Mouse (Mus musculus): ENCODE measurements around the gene Cep162. TPM values are rescaled to one million over a fixed set of nuclear protein-coding genes. Genes with fewer than 3 reads are reported as not detected.

Cep162 gene
- 17.1 and 18.3 TPM in 2 replicates for total RNA-seq (2017)

DNA sequence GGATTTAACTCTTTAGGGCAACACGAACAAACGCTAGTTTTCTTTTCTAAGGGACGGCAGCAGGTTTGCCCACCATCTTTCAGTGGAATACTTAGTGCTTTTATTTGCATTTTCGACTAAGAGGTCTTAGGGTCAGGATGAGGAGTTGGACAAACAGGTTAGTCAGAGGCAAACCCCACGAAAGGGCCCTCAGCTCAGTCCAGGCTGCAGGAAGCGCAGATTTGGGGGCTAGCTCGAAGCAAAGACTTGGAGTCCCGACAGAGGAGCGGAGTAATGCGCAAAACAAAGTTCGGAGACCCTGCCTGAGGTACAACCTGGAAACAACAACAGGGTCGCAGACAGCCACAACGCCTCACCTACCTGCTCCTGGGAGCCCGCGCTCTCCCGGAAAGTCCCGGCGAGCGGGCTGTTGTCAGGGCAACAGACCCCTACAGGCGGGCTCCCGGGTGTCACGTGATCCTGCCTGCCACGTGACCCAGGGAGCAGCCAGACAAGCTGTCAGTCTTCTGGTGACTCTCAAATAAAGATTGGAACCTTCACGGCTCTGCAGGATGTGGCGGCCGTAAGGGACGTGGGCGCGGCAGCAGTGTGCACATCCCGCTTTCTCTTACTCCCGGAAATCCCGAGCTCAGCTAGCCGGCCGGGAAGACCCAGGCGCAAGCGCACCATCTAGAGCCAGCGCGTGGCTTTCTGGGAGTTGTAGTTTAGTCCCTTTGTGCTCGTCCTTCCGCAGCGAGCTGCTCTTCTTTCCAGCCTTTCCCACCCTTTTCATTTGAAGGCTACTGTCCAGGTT lies at the start of gene Cep162:
Cep162 (minus strand) TSS at position 634 of the 793 bp plus-strand sequence.
- peak; percentile 99 for ATAC-seq (replicated peaks; ENCODE audit: low read depth, poor library complexity, severe bottlenecking)

DNA sequence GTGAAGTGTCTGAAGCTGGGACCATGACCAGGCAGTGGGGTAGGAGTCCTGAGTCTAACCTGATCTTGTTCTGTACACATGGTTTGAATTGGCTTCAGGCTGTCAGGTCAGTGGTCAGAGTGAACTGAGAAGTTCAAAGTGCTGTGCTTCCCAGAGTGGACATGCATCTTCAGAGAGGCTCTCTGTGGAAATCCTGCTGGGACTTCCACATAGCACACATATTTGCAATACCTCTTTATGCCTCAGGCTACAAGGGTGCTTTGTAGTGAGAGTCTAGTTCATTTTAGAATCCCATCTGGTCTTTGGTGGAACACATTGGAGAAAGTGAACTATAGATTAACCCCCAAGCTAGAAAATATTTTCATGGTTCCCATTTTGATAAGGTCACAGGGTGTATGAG lies 47.9 kb upstream of the Cep162 start:
- no peak for ATAC-seq (replicated peaks; ENCODE audit: low read depth, poor library complexity, severe bottlenecking)

DNA sequence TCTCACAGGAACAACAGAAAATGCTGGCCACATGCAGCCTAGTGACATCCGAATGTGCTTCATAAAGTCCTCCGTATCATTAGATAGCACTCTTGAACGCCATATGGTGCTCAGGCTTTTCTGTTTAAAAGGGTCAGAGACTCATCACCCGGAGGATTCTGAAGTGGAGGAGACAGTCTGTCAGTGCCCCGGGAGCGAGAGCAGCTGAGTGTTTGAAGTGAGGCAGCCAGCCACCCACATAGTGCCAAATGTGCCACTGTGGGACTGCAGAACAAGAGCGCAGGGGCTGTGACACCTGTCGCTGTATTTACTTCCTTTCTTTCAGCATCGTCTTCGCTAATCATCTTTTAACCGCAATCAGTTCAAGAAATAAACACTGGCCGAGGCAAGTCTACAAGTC lies 43.6 kb upstream of the Cep162 start:
- ATAC-seq (replicated peaks; ENCODE audit: low read depth, poor library complexity, severe bottlenecking): no peak

DNA sequence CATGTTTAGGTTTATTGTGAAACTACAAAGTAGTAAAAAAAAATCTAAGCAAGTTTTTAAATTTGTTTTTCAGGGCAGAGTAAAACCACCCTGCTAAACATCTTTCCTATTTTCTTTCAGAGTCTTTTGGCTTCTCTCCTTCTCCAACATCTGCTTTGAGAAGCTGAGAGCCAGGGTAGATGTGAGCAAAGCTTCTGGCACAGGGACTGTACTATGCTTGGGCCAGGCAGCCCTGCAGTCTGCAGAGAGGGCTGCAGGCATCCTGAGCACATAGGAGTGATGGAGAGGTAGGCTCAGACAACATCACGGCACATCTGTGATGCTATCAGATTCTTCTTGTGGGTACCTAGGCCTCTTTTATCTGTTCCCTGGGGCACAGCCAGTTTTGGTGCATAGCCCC lies 42.2 kb upstream of the Cep162 start:
- ATAC-seq (replicated peaks; ENCODE audit: low read depth, poor library complexity, severe bottlenecking): no peak

DNA sequence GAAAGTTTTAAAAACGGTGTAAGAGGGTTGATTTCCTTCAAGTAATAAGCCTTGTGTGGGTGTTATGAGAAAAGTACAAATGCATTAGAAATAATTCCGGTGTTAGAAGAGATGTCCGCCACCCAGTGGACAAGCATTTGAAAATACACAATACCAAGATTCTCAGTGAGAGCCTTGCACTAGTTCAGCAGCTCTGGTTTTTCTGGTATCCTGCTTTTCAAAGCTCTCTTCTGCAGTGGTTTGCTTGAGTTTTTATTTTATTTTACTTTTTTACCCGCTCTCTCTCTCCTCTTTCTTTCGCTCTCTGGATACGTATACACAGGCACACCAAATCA lies 327 bp upstream of the Cep162 start:
- ATAC-seq (replicated peaks; ENCODE audit: low read depth, poor library complexity, severe bottlenecking): peak; percentile 81

DNA sequence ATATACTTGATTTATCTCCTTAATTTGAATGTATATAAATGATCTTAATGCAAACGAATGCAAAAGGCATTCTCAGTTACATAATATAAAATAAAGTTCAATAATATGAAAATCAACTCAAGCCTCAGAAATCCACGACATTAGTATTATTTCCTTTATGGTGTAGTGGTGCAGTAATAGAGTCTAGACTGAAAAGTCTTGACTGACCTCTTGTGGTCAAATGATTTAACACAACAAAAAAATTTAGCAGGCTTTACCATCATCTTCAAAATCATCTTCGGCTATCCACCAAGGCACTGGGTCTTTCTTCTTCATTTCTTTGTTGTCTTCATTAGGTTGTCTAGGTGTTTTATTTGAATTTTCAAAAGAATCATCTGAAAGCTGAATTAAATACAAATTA lies 7.2 kb downstream of the Cep162 start:
- peak; percentile 77 for ATAC-seq (replicated peaks; ENCODE audit: low read depth, poor library complexity, severe bottlenecking)

DNA sequence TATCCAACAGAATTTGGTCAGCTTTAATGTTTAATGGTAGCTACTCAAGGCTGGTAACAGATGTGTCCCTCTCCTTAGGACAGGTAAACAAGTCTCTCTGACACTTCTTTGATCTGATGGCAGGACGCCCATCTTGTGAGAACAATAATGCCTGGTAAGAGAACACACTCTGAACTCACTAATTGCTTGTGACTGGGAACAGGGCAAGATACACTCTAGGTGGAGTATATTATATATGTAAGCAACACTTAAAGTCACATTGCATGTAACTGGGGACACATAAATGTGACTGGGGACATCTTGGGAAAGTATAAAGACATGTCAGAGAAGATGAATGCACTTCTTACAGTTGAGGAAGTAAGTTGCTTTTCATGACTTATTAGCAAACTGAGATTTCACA lies 7.7 kb downstream of the Cep162 start:
- no peak for ATAC-seq (replicated peaks; ENCODE audit: low read depth, poor library complexity, severe bottlenecking)

DNA sequence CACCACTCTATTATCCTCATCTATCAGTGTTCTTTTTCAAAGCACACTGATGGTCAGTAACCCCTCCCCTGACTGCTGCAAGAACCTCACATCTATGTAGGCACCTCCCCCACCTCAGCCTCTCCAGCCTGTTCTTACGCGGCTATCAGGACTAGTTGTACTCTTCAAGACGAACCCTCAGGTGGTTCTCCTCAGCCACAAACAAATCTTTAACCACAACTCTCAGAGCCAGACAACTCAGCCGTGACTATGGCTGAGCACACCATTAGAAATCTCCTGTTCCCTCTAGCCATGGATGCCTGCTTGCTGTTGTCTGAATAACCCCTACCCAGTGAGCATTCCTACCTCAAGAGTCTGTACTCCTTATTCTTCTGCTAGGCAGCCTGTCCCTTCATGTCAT lies 42.1 kb downstream of the Cep162 start:
- no peak for ATAC-seq (replicated peaks; ENCODE audit: low read depth, poor library complexity, severe bottlenecking)

DNA sequence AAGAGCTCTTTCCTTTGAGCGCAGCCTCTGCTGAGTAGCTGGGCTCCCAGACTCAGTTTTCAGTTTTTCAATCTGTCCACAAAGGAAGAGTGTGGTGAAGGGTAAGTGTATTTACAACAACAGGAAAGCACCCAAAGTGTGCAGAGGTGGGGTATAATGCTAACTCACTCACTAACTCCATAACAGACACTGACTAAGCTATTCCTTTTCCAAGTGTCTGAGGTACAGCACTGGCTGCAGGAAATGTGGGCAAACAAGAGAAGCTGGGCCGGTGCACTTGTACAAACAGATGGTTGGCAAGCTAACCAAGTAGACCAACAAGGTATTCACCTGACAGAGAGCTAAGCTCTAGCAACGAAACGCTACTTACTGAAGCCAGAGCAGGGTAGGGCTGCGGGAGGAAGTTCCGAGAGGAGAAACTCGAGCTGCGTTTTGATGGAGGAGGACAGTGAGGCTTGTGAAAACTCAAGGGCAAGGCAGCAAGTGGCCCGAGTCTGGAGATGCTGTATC lies 44.5 kb downstream of the Cep162 start:
- no peak for ATAC-seq (replicated peaks; ENCODE audit: low read depth, poor library complexity, severe bottlenecking)

DNA sequence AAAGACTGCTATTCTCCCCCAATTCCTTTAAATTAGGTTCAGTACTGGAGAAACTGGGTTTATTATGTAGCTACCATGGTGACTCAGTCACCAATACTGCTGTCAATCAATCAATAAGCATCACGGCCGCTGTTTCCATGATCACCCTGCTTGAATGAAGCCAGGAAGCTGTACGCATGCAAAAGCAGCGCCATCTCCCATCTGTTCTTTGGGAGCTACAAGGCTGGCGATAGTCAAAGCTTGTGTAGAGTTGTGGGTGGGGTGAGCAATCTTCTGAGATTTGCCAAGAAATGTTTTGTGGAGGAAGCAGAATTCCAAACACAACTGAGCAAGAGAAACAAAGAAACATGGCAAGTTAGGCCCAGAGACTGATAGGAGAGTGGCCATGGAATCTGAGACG lies 52.9 kb downstream of the Cep162 start:
- ATAC-seq (replicated peaks; ENCODE audit: low read depth, poor library complexity, severe bottlenecking): no peak

DNA sequence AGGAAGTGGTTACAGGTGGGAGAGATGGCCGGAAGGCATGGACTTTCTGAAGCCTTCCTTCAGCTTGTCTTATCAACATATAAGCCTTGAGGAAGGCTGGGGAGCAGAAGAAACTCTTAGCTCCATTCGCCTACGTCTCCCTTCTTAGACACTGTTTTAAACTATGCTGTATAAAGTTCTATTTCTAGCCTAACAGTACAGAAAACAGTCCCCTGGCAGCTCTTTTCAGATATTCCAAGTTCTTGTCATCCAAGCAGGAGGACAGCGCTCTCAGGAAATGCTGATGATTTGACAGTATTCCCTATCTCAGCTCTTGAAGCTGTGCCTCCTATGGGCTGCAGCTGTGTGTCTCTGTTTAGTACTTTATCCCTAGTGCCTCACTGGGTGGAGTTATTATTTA lies 54.4 kb downstream of the Cep162 start:
- ATAC-seq (replicated peaks; ENCODE audit: low read depth, poor library complexity, severe bottlenecking): no peak

DNA sequence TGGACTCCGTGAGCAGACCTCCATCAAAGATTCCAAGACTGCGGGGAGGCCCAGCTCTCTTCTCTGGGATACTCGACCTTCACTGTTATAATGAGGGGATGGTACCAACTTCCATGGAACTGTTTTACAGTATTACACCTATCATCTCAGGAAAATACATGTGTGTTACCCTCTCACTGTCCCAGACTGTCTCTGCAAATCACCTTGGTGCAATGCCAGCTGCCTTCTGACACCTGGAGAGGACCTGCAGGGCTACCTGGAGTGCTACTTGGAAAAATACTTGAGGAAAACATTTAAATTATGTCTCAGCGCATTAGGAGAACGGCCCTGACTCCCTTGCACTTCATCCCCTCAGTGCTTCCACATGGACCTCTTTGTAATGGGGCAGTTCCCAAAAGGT lies 54.9 kb downstream of the Cep162 start:
- ATAC-seq (replicated peaks; ENCODE audit: low read depth, poor library complexity, severe bottlenecking): no peak

DNA sequence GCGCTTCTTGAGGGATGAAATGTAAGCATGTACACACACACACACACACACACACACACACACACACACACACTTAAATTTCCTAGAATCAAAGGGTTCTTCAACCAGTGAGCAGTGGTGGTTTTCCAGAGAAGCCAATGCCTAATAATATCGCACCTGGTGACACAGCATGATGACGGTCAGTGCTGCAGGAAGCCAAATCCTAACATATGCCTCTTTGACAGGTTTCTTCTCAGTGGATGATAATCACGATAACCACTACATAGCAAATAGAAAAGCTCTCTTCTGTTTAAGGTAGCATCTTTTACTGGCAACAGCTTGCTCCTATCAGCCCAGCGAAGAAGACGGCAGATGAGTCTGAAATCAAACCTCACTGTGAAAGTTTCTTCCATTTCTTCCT lies 57.3 kb downstream of the Cep162 start:
- ATAC-seq (replicated peaks; ENCODE audit: low read depth, poor library complexity, severe bottlenecking): no peak

DNA sequence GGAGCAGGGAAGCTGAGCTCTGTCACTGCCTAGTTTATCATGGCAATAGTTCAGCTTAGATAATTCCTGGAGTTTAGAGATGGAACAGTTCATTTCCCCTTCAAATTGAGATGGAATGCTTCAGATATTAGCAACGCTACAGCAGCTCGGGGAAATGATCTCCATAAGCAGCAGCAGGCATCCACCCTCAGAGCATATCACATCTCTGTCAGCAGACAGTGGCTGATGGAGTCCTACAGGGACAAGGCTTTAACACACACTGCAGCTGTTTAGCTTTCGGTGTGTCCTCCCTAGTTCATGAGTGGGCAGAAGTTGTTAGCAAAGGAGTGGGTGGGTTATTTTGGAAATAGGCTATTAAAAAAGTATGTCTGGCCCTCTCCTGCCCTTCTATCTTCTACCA lies 58.1 kb downstream of the Cep162 start:
- ATAC-seq (replicated peaks; ENCODE audit: low read depth, poor library complexity, severe bottlenecking): no peak

DNA sequence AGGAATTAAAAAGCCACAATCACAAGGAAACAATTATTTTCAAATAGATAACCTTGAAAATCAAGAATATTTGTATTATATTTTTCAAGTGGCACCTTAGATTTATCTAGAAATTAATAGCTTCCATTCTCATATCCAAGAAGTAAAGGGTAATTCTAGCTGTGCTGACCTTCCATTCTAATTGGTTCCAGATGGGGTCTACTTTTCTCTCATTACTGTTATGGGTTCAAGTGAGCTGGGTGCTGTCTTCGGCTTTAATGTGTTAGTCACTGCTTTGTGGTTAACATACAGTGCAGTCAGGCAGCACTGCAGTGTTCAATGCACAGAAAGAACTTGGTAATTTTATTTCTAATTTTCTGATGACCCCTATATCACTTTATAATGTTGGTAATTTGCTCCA lies 61.6 kb downstream of the Cep162 start:
- ATAC-seq (replicated peaks; ENCODE audit: low read depth, poor library complexity, severe bottlenecking): no peak

DNA sequence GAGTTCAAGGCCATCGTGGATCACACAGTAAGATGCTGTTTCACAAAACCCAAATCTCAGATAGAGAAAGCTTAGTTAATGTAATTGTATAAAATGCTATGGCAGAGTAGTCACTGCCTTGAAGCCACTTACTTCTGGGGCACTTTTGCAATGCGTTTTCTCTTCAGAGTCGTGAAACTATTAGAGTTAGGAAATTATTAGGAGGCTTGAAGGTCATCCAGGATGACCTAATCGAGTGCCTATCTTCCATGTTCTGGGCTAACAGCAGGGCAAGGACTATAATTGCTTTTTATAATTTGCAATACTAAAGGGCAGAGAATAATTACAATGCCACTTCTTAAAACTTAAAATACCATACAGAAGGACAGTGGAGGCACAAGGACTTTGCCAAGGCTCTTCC lies 68.0 kb downstream of the Cep162 start:
- no peak for ATAC-seq (replicated peaks; ENCODE audit: low read depth, poor library complexity, severe bottlenecking)

DNA sequence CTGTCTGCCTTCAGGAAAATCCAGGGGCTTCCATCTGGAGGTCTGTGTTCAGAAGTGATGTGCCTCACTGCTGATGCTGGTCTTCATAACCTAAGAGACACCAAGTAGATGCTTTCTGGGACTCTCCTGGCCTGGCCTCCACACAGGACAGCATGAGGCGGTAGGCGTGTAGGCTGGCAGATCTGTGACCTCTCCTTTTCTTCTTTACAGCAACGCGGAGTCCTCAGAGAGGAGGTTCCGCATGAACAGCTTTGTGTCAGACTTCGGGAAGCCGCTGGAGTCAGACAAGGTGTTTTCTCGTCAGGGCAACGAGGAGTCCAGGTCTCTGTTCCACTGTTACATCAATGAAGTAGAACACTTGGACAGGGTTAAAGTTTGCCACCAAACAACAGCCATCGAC lies 73.1 kb downstream of the Cep162 start:
- no peak for ATAC-seq (replicated peaks; ENCODE audit: low read depth, poor library complexity, severe bottlenecking)

DNA sequence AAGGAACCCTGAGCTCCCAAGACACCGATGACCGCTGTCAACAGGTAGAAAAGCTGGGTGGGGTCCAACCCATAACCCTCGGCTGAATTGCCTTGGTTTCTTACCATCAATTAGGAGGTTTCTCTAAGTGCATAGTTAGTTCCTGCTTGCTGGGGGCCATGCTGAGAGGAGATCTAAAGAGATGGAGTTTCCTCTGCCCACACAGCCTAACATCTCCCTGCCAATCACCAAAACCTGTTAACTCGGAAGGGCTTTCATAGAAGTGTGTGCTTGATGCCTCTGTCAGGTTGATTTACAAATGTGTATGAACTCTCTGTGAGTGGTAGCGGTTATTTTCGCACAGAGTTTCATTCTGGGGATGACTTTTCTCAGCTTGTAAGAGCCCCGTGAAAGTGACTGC lies 76.8 kb downstream of the Cep162 start:
- no peak for ATAC-seq (replicated peaks; ENCODE audit: low read depth, poor library complexity, severe bottlenecking)

DNA sequence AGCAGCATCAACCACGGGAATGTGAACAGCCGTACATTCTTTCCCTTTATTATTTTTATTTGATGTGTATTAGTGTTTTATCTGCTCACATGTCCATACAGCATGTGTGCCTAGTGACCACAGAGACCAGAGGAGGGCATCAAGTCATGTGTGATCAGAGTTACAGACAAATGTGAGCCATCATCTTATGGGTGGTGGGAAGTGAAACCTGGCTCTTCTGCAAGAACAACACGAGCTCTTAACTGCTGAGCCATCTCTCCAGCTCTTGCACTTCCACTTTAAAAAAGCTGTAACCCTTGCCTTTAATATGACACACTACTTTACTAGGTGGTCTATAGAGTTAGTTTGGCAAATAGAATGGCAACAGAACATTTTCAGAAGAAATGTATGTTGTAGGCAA lies 83.8 kb downstream of the Cep162 start:
- peak; percentile 54; the same call in 1 of the 2 replicates for ATAC-seq (replicated peaks; ENCODE audit: low read depth, poor library complexity, severe bottlenecking)

DNA sequence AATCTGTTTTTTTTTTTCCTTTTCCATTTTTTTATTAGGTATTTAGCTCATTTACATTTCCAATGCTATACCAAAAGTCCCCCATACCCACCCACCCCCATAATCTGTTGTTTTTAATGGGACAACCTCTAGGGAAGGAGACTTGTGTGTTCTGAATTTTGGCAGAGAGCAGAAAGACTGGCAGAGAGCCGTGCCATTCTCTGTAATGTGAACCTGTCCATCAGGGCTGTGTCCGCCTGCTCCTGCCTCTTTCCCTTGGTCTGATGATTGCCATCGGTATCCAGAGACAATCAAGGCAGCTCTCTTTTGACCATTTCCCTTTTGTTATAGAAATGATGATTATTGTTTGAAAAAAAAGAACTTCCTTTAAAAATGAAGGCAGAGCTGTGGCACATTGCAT lies 84.4 kb downstream of the Cep162 start:
- no peak for ATAC-seq (replicated peaks; ENCODE audit: low read depth, poor library complexity, severe bottlenecking)

DNA sequence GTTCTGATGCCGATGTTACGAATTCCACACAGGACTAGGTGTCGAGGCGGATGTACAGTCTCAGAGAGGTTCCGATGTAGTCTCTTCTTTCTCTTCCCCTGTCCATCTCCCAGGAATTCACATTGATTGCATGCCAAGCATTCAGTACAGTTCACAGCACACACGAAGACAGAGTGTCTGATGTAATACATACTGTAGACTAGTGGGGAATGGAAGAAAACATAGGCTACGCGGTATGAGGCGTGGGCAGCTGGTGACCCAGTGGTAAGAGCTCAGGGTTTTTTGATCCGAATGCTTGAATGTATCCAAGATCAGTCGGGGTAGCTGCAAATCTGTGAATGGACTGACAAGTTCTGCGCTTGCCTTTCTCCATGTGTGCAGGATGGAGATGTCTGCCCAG lies 86.2 kb downstream of the Cep162 start:
- no peak for ATAC-seq (replicated peaks; ENCODE audit: low read depth, poor library complexity, severe bottlenecking)

DNA sequence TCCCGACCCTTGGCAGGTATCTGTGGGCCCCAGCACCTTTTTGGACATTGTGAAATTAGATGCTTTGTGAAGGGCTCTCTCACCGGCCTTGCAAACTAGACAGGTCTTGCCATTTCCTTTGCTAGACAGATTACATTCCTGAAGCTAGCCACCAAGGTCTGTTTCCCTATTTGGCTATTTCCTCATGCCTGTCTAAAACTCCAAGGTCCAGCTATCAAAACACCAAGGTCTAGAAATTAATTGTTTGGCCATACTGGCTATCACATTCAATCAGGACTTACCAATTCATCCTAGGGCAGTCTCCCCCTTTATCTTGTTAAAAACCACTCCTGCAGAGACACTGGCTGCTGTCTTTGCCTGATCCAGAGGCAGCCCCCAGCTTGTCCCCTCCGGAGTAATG lies 87.3 kb downstream of the Cep162 start:
- no peak for ATAC-seq (replicated peaks; ENCODE audit: low read depth, poor library complexity, severe bottlenecking)

Measured in common myeloid progenitor, adult 5-6 weeks (primary cell).